Mouse (Mus musculus) E14TG2a.4 (cell line): ENCODE results near the gene Fam187a.

Experiments used
- CTCF ChIP-seq: conservative IDR thresholded peaks from 2 replicates; pipeline ENCODE4 v1.5.1; 2014; ENCODE audit warnings: low read length
- NANOG ChIP-seq: IDR thresholded peaks from 2 replicates; pipeline ENCODE4 v1.6.1; 2014; ENCODE audit warnings: borderline replicate concordance, low read length, mixed read lengths
- POU5F1 ChIP-seq: IDR thresholded peaks from 2 replicates; pipeline ENCODE4 v1.6.1; 2014; ENCODE audit warnings: low read length, borderline replicate concordance

GRCm38 (mm10) chr11:102838616-102839150 lies 46.3 kb upstream of the Fam187a start:
- no peak for TF ChIP-seq CTCF
- TF ChIP-seq NANOG = no peak
- TF ChIP-seq POU5F1 = no peak
